Mouse (Mus musculus): ENCODE results near the gene Filip1l.

Gene Filip1l

GRCm38 (mm10) chr16:57398387-57399214 is 45.7 kb downstream of the Filip1l start:
- DNase-seq, result peak; percentile 44 to 74

GRCm38 (mm10) chr16:57399566-57399965 is 46.7 kb downstream of the Filip1l start:
- no peak for DNase-seq

- no peak for DNase-seq
These were observed 48.8 kb downstream of the Filip1l start for GRCm38 (mm10) chr16:57401702-57402101.

- no peak for DNase-seq
These were observed 50.0 kb downstream of the Filip1l start for GRCm38 (mm10) chr16:57402910-57403309.

- no peak for DNase-seq
These were observed 50.9 kb downstream of the Filip1l start for GRCm38 (mm10) chr16:57403825-57404224.

- no peak for DNase-seq
These were observed 59.9 kb downstream of the Filip1l start for GRCm38 (mm10) chr16:57412766-57413165.

- no peak for DNase-seq
These were observed 63.2 kb downstream of the Filip1l start for GRCm38 (mm10) chr16:57416049-57416448.

GRCm38 (mm10) chr16:57417017-57417416 is 64.1 kb downstream of the Filip1l start:
- DNase-seq, result no peak

- no peak for DNase-seq
These were observed 65.1 kb downstream of the Filip1l start for GRCm38 (mm10) chr16:57417955-57418354.

- no peak for DNase-seq
These were observed 66.4 kb downstream of the Filip1l start for GRCm38 (mm10) chr16:57419332-57419731.

- no peak for DNase-seq
These were observed 67.0 kb downstream of the Filip1l start for GRCm38 (mm10) chr16:57419881-57420280.

- DNase-seq, result no peak
These were observed 68.1 kb downstream of the Filip1l start for GRCm38 (mm10) chr16:57420773-57421556.

- DNase-seq, result no peak
These were observed 69.0 kb downstream of the Filip1l start for GRCm38 (mm10) chr16:57421680-57422417.

- DNase-seq, result no peak
These were observed 70.3 kb downstream of the Filip1l start for GRCm38 (mm10) chr16:57423001-57423800.

- no peak for DNase-seq
These were observed 73.8 kb downstream of the Filip1l start for GRCm38 (mm10) chr16:57426680-57427079.

GRCm38 (mm10) chr16:57427516-57428285 is 74.8 kb downstream of the Filip1l start:
- no peak for DNase-seq

- no peak for DNase-seq
These were observed 76.1 kb downstream of the Filip1l start for GRCm38 (mm10) chr16:57428977-57429376.

- no peak for DNase-seq
These were observed 78.4 kb downstream of the Filip1l start for GRCm38 (mm10) chr16:57431294-57431693.

- no peak for DNase-seq
These were observed 80.3 kb downstream of the Filip1l start for GRCm38 (mm10) chr16:57433173-57433572.

GRCm38 (mm10) chr16:57433671-57434070 is 80.8 kb downstream of the Filip1l start:
- no peak for DNase-seq

GRCm38 (mm10) chr16:57434640-57435039 is 81.7 kb downstream of the Filip1l start:
- no peak for DNase-seq
